Mouse (Mus musculus): ENCODE measurements around the gene Fgd6. TPM values are rescaled to one million over a fixed set of nuclear protein-coding genes. Genes with fewer than 3 reads are reported as not detected.

Fgd6 gene
- polyA plus RNA-seq, 1 experiment from 2014 or later = 5.2 TPM

DNA sequence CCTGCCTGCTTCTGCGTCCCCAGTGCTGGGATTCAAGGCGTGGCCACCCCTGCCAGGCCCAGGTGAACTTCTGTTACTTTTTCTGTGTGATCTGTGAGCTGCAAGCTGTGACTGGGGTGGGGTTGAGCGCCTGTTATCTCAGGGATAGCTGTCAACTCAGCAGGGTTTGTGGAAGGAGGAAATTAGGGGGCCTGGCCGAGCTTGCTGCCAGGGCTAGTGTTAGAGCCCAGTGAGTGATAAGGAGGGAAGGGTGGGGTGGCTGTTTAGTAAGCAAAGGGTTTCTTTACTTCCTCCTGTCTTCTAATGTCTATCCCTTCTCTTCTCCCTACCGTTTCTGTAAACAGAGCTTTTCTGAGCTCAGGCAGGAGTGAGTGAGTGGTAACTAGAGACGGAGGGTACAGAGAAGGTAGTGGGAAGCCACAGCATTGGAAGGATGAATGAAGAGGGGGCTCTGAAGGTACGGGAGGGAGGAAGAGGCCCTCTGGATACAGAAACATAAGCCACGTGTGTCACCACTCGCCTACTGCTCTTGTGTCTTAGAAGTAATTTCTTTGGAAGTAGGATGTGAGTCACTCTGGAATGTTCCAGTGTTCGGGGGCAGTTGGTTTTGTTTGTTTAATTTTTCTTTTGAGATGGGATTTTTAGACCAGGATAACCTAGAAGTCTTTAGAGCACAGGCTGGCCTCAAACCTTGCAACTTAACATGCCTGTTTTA is 12.2 kb downstream of the Fgd6 start:
- Histone ChIP-seq H3K27me3 (no peaks in the 10 kb centered on the region), H3K27ac (no peak overlapping the region), H3K9me3 (replicated peaks) (no peaks in the 10 kb centered on the region), H3K36me3 (peaks cover 12% of the 10 kb centered on the region; the same call in 1 of the 2 replicates), H3K9ac (no peak overlapping the region), H3K4me2 (replicated peaks) (no peak overlapping the region), H3K4me3 (no peak overlapping the region), H3K4me1 (no peaks in the 10 kb centered on the region)
- 70% methylated on average over 10 of the region's 10 CpGs for WGBS
- no peak for ATAC-seq (ENCODE audit: low FRiP score)

- ATAC-seq (ENCODE audit: low FRiP score) = no peak
- Histone ChIP-seq H3K9me3 (replicated peaks) (no peaks in the 10 kb centered on the region), H3K4me2 (replicated peaks) (no peak overlapping the region), H3K27ac (no peak overlapping the region), H3K9ac (no peak overlapping the region), H3K4me3 (no peak overlapping the region), H3K36me3 (peaks cover 12% of the 10 kb centered on the region; the same call in 1 of the 2 replicates), H3K4me1 (no peaks in the 10 kb centered on the region), H3K27me3 (no peaks in the 10 kb centered on the region)
- 84% methylated on average over 8 of the region's 8 CpGs for WGBS
These were observed 13.3 kb downstream of the Fgd6 start for GRCm38 (mm10) chr10:94049121-94049520.

DNA sequence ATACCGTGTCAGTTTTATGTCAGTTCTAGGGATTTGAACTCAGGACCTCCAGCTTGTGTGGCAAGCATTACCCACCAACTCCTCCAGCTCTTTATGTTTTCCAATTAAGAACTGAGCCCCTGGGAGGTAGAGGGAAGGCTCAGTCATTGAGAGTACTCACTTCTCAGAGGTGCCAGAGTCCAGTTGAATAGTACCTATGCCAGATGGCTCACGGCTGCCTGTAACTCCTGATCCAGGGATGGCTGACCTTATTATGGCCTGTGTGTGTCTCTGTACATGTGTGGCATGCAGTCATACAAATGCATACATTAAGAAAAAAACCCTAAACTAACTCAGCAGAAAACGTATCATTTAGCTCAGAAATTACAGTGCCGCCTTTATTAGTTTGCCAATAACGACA is 14.9 kb downstream of the Fgd6 start:
- ATAC-seq (ENCODE audit: low FRiP score) = no peak
- no peak overlapping the region for H3K27ac ChIP-seq
- no peak overlapping the region for H3K9ac ChIP-seq
- no peak overlapping the region for H3K4me2 ChIP-seq (replicated peaks)
- H3K9me3 ChIP-seq (replicated peaks) = no peaks in the 10 kb centered on the region
- H3K27me3 ChIP-seq = no peaks in the 10 kb centered on the region
- no peaks in the 10 kb centered on the region for H3K4me1 ChIP-seq
- H3K4me3 ChIP-seq = no peak overlapping the region
- peaks cover 4% of the 10 kb centered on the region; the same call in 1 of the 2 replicates for H3K36me3 ChIP-seq
- 95% methylated on average over 5 of the region's 5 CpGs for WGBS

- H3K9me3 ChIP-seq (replicated peaks) = no peaks in the 10 kb centered on the region
- H3K36me3 ChIP-seq = no peaks in the 10 kb centered on the region
- no peak overlapping the region for H3K4me3 ChIP-seq
- 87% methylated on average over 6 of the region's 6 CpGs for WGBS
- H3K27me3 ChIP-seq = no peaks in the 10 kb centered on the region
- no peaks in the 10 kb centered on the region for H3K4me1 ChIP-seq
- H3K4me2 ChIP-seq (replicated peaks) = no peak overlapping the region
- no peak for ATAC-seq (ENCODE audit: low FRiP score)
- no peak overlapping the region for H3K9ac ChIP-seq
- no peak overlapping the region for H3K27ac ChIP-seq
These were observed 20.7 kb downstream of the Fgd6 start for GRCm38 (mm10) chr10:94056487-94056886.

GRCm38 (mm10) chr10:94059618-94060055 is 23.8 kb downstream of the Fgd6 start:
- no peaks in the 10 kb centered on the region for H3K36me3 ChIP-seq
- no peak for ATAC-seq (ENCODE audit: low FRiP score)
- no peaks in the 10 kb centered on the region for H3K27me3 ChIP-seq
- no peaks in the 10 kb centered on the region for H3K9me3 ChIP-seq (replicated peaks)
- H3K4me1 ChIP-seq = no peaks in the 10 kb centered on the region
- WGBS = 93% methylated on average over 8 of the region's 8 CpGs
- no peak overlapping the region for H3K4me2 ChIP-seq (replicated peaks)
- no peak overlapping the region for H3K9ac ChIP-seq
- no peak overlapping the region for H3K27ac ChIP-seq
- H3K4me3 ChIP-seq = no peak overlapping the region

GRCm38 (mm10) chr10:94060190-94060589 is 24.4 kb downstream of the Fgd6 start:
- WGBS = 82% methylated on average over 8 of the region's 8 CpGs
- Histone ChIP-seq H3K9me3 (replicated peaks) (no peaks in the 10 kb centered on the region), H3K4me1 (no peaks in the 10 kb centered on the region), H3K27ac (no peak overlapping the region), H3K4me3 (no peak overlapping the region), H3K27me3 (no peaks in the 10 kb centered on the region), H3K9ac (no peak overlapping the region), H3K4me2 (replicated peaks) (no peak overlapping the region), H3K36me3 (no peaks in the 10 kb centered on the region)
- ATAC-seq (ENCODE audit: low FRiP score) = no peak

DNA sequence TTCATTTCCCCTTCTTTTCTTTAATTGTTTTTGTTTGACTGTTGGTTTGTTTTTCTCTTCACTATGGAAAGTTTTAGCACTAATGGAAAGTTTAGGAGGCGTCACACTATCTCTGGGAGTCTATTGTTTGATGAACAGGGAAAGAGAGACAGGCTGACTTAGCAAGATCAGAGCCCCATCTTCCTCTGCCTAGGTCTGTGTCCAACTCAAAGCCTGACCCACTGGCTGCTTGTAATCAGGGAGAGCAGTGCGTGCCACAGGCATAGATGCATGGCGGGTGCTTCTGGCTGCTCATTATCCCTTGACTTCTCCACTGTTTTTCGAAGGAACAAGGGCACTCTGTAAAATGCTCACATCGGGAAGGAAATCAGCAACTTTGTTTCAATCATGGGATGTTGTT is 26.6 kb downstream of the Fgd6 start:
- WGBS = 76% methylated on average over 5 of the region's 5 CpGs
- no peak overlapping the region for H3K27ac ChIP-seq
- no peak for ATAC-seq (ENCODE audit: low FRiP score)

DNA sequence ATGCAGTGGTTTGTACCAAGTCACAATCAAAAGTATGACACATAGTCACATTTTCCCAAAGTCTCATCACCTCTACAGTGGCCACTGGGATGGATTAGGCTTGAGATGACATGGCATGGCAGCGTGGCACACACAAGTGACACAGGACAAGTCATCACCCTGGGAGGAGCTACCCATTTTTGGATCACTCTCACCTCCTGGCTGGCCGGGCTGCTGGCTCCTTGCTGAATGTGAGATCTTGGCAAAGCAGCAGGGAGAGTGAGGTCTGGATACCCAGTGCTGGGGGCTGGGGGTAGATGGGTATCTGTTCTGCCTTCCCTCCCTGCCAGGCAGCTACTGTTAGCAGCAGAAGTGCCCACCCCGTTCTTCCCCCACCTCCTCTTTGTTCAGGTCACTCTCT is 31.1 kb downstream of the Fgd6 start:
- Histone ChIP-seq H3K27me3 (no peaks in the 10 kb centered on the region), H3K36me3 (no peaks in the 10 kb centered on the region), H3K4me3 (no peak overlapping the region), H3K27ac (no peak overlapping the region), H3K4me1 (no peaks in the 10 kb centered on the region), H3K9ac (no peak overlapping the region), H3K4me2 (replicated peaks) (no peak overlapping the region), H3K9me3 (replicated peaks) (no peaks in the 10 kb centered on the region)
- no peak for ATAC-seq (ENCODE audit: low FRiP score)
- WGBS = 70% methylated on average over 3 of the region's 3 CpGs

More for the DNA sequence above, 26.6 kb downstream of the Fgd6 start:
- no peaks in the 10 kb centered on the region for H3K36me3 ChIP-seq
- no peaks in the 10 kb centered on the region for H3K4me1 ChIP-seq
- H3K27me3 ChIP-seq = no peaks in the 10 kb centered on the region
- H3K4me3 ChIP-seq = no peak overlapping the region
- no peak overlapping the region for H3K4me2 ChIP-seq (replicated peaks)
- no peaks in the 10 kb centered on the region for H3K9me3 ChIP-seq (replicated peaks)
- H3K9ac ChIP-seq = no peak overlapping the region

DNA sequence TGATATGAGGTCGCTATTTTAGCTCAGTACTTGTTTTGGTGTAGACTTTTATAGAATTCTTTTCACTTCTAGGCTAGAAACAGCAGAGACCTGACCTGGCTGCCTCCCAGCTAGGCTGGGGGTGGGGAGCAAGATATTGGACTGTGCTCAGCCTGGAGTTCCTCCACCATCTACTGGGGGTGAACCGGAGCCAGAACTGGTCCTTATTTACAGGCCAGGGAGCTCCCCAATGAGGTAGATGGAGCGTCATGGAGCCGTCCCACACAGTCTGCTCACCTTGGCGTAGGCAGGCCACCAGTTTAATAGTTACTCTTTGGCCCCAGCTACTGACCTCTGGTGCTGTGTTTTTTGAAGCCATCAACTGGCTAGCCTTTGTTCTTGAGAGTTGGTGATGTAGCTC is 32.9 kb downstream of the Fgd6 start:
- Histone ChIP-seq H3K9me3 (replicated peaks) (no peaks in the 10 kb centered on the region), H3K4me1 (peaks cover 11% of the 10 kb centered on the region), H3K4me3 (no peak overlapping the region), H3K9ac (no peak overlapping the region), H3K27ac (no peak overlapping the region), H3K4me2 (replicated peaks) (no peak overlapping the region), H3K36me3 (no peaks in the 10 kb centered on the region), H3K27me3 (no peaks in the 10 kb centered on the region)
- no peak for ATAC-seq (ENCODE audit: low FRiP score)
- WGBS = 88% methylated on average over 5 of the region's 5 CpGs

GRCm38 (mm10) chr10:94071641-94072040 is 35.8 kb downstream of the Fgd6 start:
- 0 out of 2 replicates have a peak, but pooled peaks cover 6% of the 10 kb centered on the region for H3K36me3 ChIP-seq
- no peak overlapping the region for H3K27ac ChIP-seq
- ATAC-seq (ENCODE audit: low FRiP score) = no peak
- H3K9ac ChIP-seq = no peak overlapping the region
- no peak overlapping the region for H3K4me2 ChIP-seq (replicated peaks)
- no peak overlapping the region for H3K4me3 ChIP-seq
- no peaks in the 10 kb centered on the region for H3K9me3 ChIP-seq (replicated peaks)
- peaks cover 11% of the 10 kb centered on the region for H3K4me1 ChIP-seq
- no peaks in the 10 kb centered on the region for H3K27me3 ChIP-seq
- 72% methylated on average over 7 of the region's 7 CpGs for WGBS

- no peaks in the 10 kb centered on the region for H3K27me3 ChIP-seq
- H3K4me3 ChIP-seq = no peak overlapping the region
- no peak overlapping the region for H3K27ac ChIP-seq
- 74% methylated on average over 10 of the region's 10 CpGs for WGBS
- peaks cover 15% of the 10 kb centered on the region for H3K4me1 ChIP-seq
- H3K4me2 ChIP-seq (replicated peaks) = no peak overlapping the region
- ATAC-seq (ENCODE audit: low FRiP score) = no peak
- H3K36me3 ChIP-seq = 0 out of 2 replicates have a peak, but pooled peaks cover 6% of the 10 kb centered on the region
- H3K9ac ChIP-seq = no peak overlapping the region
- H3K9me3 ChIP-seq (replicated peaks) = no peaks in the 10 kb centered on the region
These were observed 36.6 kb downstream of the Fgd6 start for GRCm38 (mm10) chr10:94072261-94072915.

DNA sequence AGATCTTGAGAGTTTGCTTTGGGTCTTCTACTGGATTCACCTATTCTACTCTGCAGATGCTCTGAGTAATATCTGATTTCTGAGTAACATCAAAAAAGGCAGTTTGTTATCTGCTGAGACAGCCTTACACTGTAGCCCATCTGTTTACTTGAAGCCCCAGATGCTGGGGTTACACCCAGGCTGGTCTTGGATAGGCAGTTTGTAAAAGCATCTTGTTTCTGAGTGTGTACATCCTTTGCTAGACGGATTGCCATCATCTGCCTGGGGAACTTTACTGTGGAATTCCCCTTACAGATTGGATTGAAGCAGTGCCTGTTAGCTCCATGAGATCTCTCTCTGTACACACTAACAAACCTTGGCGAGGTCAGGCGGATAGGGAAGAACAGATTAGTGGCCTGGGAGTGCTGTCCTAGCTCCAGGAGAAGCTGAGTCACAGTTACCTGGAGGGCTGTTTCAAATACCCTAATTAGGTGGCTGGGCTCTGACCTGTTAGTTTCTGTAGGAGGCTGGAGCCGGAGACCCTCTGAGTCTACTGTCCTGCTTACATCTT is 37.2 kb downstream of the Fgd6 start:
- Histone ChIP-seq H3K36me3 (0 out of 2 replicates have a peak, but pooled peaks cover 6% of the 10 kb centered on the region), H3K9ac (no peak overlapping the region), H3K27me3 (no peaks in the 10 kb centered on the region), H3K4me1 (peaks cover 15% of the 10 kb centered on the region), H3K4me2 (replicated peaks) (no peak overlapping the region), H3K27ac (no peak overlapping the region), H3K4me3 (no peak overlapping the region), H3K9me3 (replicated peaks) (no peaks in the 10 kb centered on the region)
- no peak for ATAC-seq (ENCODE audit: low FRiP score)
- WGBS = 77% methylated on average over 4 of the region's 4 CpGs

Data from hindbrain, embryonic 12.5 days (tissue).